Mouse (Mus musculus): ENCODE results near the gene Ddx27. TPM values are rescaled to one million over a fixed set of nuclear protein-coding genes. Genes with fewer than 3 reads are reported as not detected.

The Ddx27 gene
- polyA plus RNA-seq, 1 experiment from 2014 or later = 48.0 TPM

DNA sequence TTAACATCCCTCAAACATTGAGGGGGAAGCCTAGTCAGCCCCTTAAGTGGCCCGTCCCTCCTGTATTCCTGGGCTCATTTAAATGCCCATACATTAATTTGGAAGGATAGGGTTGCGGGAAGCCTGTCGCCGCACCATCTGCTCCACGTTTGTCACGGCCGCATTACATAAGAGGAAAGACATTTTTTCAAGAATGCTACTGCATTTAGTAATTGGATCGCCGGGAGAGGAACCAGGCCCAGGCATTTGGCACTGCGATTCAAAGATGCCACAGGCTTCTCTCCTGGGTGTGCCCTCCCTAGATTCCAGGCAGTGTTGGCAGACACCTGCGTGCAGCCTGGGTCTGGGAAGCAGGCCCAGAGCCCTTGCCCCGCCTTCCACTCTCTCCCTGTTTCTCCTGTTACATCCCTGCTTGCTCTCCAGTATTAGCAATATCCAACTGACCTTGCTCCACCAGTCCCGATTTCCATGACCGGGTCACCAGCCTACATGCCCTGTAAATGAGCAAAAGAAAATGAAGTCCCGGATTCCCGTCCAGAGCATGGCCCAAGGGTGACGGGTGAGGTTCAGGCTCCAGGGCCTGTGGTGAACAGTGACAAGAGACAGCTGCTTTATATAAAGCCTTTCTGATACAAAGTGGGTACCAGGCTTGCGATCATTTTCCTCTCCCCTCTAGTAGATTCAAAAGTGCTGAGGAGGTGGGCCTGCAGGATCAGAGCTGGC lies 64.7 kb downstream of the Ddx27 start:
- H3K27ac ChIP-seq (ENCODE audit: low read depth, low read length) = no peak overlapping the region
- 47% methylated on average over 18 of the region's 18 CpGs for WGBS

GRCm38 (mm10) chr2:167080387-167080786 lies 65.4 kb downstream of the Ddx27 start:
- DNase-seq (ENCODE audit: low spot score) (no peak), ATAC-seq (ENCODE audit: insufficient read depth, low FRiP score, low TSS enrichment) (no peak)
- Histone ChIP-seq H3K4me1 (ENCODE audit: control insufficient read depth, insufficient read depth, low read length) (peaks cover 5% of the 10 kb centered on the region), H3K9ac (ENCODE audit: low read length) (no peak overlapping the region), H3K4me3 (ENCODE audit: low read depth, low read length) (no peak overlapping the region), H3K27me3 (ENCODE audit: control insufficient read depth, insufficient read depth, low read length) (no peaks in the 10 kb centered on the region), H3K36me3 (ENCODE audit: control insufficient read depth, insufficient read depth, low read length) (no peaks in the 10 kb centered on the region), H3K27ac (ENCODE audit: low read depth, low read length) (no peak overlapping the region), H3K4me2 (ENCODE audit: low read depth) (no peak overlapping the region), H3K9me3 (ENCODE audit: control insufficient read depth, low read length) (no peaks in the 10 kb centered on the region)
- 83% methylated on average over 3 of the region's 3 CpGs for WGBS

More for the DNA sequence above, 64.7 kb downstream of the Ddx27 start:
- H3K27me3 ChIP-seq (ENCODE audit: control insufficient read depth, insufficient read depth, low read length) = no peaks in the 10 kb centered on the region
- no peak for DNase-seq (ENCODE audit: low spot score)
- no peaks in the 10 kb centered on the region for H3K36me3 ChIP-seq (ENCODE audit: control insufficient read depth, insufficient read depth, low read length)
- H3K9ac ChIP-seq (ENCODE audit: low read length) = no peak overlapping the region
- peaks cover 5% of the 10 kb centered on the region for H3K4me1 ChIP-seq (ENCODE audit: control insufficient read depth, insufficient read depth, low read length)
- H3K9me3 ChIP-seq (ENCODE audit: control insufficient read depth, low read length) = no peaks in the 10 kb centered on the region
- no peak overlapping the region for H3K4me2 ChIP-seq (ENCODE audit: low read depth)
- H3K4me3 ChIP-seq (ENCODE audit: low read depth, low read length) = no peak overlapping the region
- no peak for ATAC-seq (ENCODE audit: insufficient read depth, low FRiP score, low TSS enrichment)

DNA sequence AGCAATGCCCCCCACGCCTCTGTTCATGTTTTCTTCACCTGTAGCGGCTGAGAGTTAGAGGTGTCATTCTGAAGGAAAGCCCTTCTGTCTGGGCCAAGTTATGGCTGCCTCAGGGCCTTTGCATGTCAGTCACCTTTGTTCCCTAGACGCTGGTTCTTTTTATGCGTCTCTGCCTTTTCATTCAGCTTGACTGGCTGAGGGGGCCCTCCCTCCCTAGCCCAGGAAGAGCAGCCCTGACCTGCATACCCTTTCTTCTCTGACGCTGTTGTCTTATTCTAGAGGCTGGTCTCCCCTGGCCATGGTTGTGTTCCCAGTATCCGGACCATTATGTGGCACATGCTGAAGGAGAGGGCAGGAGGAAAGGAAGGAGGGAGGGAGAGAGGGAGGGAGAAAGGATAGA lies 66.1 kb downstream of the Ddx27 start:
- H3K27ac ChIP-seq (ENCODE audit: low read depth, low read length) = no peak overlapping the region
- no peaks in the 10 kb centered on the region for H3K27me3 ChIP-seq (ENCODE audit: control insufficient read depth, insufficient read depth, low read length)
- no peak overlapping the region for H3K9ac ChIP-seq (ENCODE audit: low read length)
- peaks cover 5% of the 10 kb centered on the region for H3K4me1 ChIP-seq (ENCODE audit: control insufficient read depth, insufficient read depth, low read length)
- no peaks in the 10 kb centered on the region for H3K9me3 ChIP-seq (ENCODE audit: control insufficient read depth, low read length)
- DNase-seq (ENCODE audit: low spot score) (no peak), ATAC-seq (ENCODE audit: insufficient read depth, low FRiP score, low TSS enrichment) (no peak)
- WGBS = 63% methylated on average over 6 of the region's 6 CpGs
- no peak overlapping the region for H3K4me2 ChIP-seq (ENCODE audit: low read depth)
- no peaks in the 10 kb centered on the region for H3K36me3 ChIP-seq (ENCODE audit: control insufficient read depth, insufficient read depth, low read length)
- no peak overlapping the region for H3K4me3 ChIP-seq (ENCODE audit: low read depth, low read length)

DNA sequence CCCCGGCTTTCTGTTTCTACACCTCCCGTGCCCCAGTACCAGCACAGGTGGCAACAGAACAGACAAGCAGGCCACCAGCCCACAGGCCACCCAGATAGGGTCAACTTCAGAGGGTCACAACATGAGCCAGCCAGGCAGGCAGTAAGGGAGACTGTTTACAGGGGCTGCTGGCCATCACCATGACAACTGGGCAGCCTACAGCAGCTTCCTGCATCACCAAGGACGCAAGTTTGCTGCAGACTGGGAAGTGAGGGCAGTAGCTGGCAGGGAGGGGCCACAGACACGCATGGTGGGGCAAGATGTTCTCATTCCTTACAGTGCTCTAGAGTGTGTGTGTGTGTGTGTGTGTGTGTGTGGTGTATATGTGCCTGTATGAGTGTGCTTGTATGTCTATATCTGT lies 66.6 kb downstream of the Ddx27 start:
- Histone ChIP-seq H3K4me2 (ENCODE audit: low read depth) (no peak overlapping the region), H3K27ac (ENCODE audit: low read depth, low read length) (no peak overlapping the region), H3K9ac (ENCODE audit: low read length) (no peak overlapping the region), H3K27me3 (ENCODE audit: control insufficient read depth, insufficient read depth, low read length) (no peaks in the 10 kb centered on the region), H3K36me3 (ENCODE audit: control insufficient read depth, insufficient read depth, low read length) (no peaks in the 10 kb centered on the region), H3K9me3 (ENCODE audit: control insufficient read depth, low read length) (no peaks in the 10 kb centered on the region), H3K4me3 (ENCODE audit: low read depth, low read length) (no peak overlapping the region), H3K4me1 (ENCODE audit: control insufficient read depth, insufficient read depth, low read length) (peaks cover 5% of the 10 kb centered on the region)
- no peak for ATAC-seq (ENCODE audit: insufficient read depth, low FRiP score, low TSS enrichment)
- no peak for DNase-seq (ENCODE audit: low spot score)
- WGBS = 35% methylated on average over 4 of the region's 4 CpGs

Other genes with a start within 250 kb of the Ddx27 start
- 10.4 and 11.5 TPM in 2 replicates for gene Trp53rkb, start 222.7 kb upstream of the Ddx27 start, polyA plus RNA-seq (2014; fragmentation: Nextera tagmentation; extraction: Ambion mirVana)
- 6.0 and 6.2 TPM in 2 replicates for gene Arfgef2, start 209.6 kb upstream of the Ddx27 start, polyA plus RNA-seq (2014; fragmentation: Nextera tagmentation; extraction: Ambion mirVana)
- 200 and 202 TPM in 2 replicates for gene Cse1l, start 109.2 kb upstream of the Ddx27 start, polyA plus RNA-seq (2014; fragmentation: Nextera tagmentation; extraction: Ambion mirVana)
- 103 and 109 TPM in 2 replicates for gene Stau1, start 18.9 kb upstream of the Ddx27 start, polyA plus RNA-seq (2014; fragmentation: Nextera tagmentation; extraction: Ambion mirVana)
- 6.2 and 7.8 TPM in 2 replicates for gene Znfx1, start 47.8 kb downstream of the Ddx27 start, polyA plus RNA-seq (2014; fragmentation: Nextera tagmentation; extraction: Ambion mirVana)
- gene Kcnb1, start 175.0 kb downstream of the Ddx27 start, polyA plus RNA-seq (2014; fragmentation: Nextera tagmentation; extraction: Ambion mirVana) = 1.1 TPM in 2 replicates
- 10.6 and 10.7 TPM in 2 replicates for gene Ptgis, start 225.4 kb downstream of the Ddx27 start, polyA plus RNA-seq (2014; fragmentation: Nextera tagmentation; extraction: Ambion mirVana)

Measured in neural tube, embryonic 11.5 days (tissue).